Mouse (Mus musculus): ENCODE results near the gene Gm47959. TPM values are rescaled to one million over a fixed set of nuclear protein-coding genes. Genes with fewer than 3 reads are reported as not detected.

The Gm47959 gene
- not detected in 2 replicates for polyA plus RNA-seq (2015; fragmentation: Nextera tagmentation; extraction: Ambion mirVana)

DNA sequence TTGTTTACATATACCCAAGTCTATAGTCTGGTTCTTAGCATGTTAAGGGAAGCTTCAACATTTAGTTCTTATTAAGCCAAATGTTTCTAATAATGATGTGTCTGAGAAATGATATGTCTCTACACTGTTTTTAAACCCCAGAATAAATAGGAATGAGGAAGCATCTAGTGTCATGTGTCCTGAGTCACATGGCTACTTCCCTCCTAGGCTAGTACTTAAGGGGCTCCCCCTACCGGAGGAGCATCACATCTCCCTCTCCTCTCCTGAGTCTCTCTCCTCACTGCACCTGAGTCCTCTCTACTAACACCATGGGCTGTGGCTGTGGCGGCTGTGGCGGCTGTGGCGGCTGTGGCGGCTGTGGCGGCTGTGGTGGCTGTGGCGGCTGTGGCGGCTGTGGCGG is at the start of gene Gm47959:
Gene Gm47959, plus strand, starts transcription at position 243 of the 400 bp plus-strand sequence.

DNA sequence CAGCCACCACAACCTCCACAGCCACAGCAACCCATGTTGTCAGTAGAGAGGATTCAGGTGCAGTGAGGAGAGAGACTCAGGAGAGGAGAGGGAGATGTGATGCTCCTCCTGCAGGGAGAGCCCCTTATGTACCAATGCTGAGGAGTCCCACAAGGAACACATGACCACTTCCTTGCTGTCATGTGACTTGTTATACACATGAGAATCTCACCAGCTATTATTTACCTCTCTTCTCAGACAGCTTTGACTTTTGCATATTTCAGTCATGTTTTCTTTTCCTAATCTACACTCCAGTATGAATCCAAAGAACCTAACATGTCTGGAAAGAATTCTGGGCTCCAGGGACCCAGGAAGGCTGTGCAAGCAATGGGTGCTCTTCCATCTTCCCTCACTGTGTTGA is 44.4 kb upstream of the Gm47959 start, which contains the start of gene Gm7544:
Gene Gm7544, minus strand, starts transcription at position 101 of the 400 bp plus-strand sequence.

DNA sequence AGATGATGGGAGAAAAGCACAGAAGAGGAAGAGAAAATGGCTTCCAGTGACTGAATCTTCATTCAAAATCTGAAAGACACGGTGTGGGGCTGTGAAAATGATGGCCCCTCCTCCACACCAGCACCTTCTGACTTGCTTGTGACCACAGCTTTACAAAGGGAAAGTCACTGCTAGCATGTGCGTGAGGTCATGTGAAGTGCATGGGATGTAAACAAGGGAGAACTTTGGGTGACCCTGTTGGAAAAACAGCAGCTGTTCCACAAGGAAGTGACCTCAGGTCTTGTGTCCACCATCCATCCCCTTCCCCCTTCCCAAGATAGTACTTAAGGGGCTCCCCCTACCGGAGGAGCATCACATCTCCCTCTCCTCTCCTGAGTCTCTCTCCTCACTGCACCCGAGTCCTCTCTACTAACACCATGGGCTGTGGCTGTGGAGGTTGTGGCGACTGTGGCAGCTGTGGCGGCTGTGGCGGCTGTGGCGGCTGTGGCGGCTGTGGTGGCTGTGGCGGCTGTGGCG is 40.4 kb upstream of the Gm47959 start, which contains the start of gene Gm47955:
Gene Gm47955, plus strand, starts transcription at position 417 of the 516 bp plus-strand sequence.

DNA sequence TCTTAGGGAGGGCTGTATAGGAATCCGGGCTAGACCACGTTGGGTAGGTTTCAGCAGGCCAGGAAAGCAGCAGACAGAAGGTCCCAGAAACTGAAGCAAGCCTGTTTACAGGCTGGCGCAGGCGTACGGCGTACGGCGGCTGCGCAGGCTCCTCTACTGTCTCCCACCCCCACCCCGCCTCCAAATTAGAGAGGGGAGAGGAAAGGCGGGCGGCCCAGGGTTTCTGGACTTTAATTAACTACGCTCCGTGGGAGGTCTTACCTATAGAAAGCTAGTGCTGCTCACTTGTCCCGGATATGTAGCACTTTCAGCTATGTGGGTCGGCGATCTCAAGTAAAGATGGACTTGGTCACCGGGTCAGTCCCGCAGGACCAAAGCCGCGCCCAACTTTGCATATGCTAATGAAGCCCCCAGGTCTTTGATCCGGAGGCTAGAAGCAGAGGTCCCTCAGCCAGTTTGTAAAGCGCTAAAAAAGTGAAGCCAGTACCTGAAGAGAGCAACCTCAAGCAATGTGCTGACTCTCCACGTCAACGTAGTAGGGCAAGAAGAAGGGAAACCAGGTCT is 37.8 kb downstream of the Gm47959 start, which contains the start of gene Slc19a3:
Gene Slc19a3, minus strand, starts transcription at position 340 of the 564 bp plus-strand sequence.

DNA sequence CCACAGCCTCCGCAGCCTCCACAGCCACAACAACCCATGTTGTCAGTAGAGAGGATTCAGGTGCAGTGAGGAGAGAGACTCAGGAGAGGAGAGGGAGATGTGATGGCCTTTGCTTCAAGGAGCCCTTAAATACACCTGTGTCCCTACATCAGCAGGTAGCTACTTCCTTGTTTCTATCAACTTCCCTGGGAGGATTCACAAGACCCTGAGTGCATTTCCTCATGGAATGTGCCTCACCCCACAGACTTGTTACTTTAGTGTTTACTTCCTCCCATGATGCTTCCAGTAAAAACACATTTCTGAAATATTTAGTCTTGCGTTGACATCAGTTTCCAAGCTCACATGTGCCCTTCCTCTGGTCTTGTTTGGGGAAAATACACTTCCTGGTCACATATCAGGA is 42.0 kb downstream of the Gm47959 start, which contains the start of gene Krtap28-10:
Gene Krtap28-10, minus strand, starts transcription at position 101 of the 400 bp plus-strand sequence.

DNA sequence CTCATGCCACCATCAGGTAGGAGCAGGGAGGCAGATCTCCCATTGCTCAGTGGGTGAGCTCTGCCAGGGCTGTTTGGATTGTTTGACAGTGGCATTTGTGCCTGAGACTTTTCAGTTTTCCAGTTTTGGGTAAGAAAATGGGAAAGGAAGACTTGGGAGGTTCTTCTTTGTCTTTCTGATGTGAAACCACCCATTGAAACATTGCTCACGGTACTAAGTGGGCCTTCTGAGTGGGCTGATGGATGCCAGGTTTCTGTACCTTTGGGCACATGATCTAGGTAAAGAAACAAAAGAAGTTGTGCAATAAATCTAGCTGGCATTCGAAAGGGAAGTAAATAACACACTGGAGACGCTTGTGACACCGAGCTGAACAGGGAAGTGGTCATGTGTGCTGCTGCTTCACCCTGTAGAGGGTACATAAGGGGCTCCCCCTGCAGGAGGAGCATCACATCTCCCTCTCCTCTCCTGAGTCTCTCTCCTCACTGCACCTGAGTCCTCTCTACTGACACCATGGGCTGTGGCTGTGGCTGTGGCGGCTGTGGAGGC is 44.6 kb downstream of the Gm47959 start, which contains the start of gene Gm47969:
Gene Gm47969, plus strand, starts transcription at position 51 of the 546 bp plus-strand sequence.

Other genes with a start within 250 kb of the Gm47959 start
- gene Tm4sf20, start 232.1 kb upstream of the Gm47959 start, polyA plus RNA-seq (2015; fragmentation: Nextera tagmentation; extraction: Ambion mirVana): not detected in 2 replicates
- not detected in 2 replicates for gene Gm47791, start 229.3 kb upstream of the Gm47959 start, polyA plus RNA-seq (2015; fragmentation: Nextera tagmentation; extraction: Ambion mirVana)
- 22.7 and 23.4 TPM in 2 replicates for gene Agfg1, start 161.1 kb upstream of the Gm47959 start, polyA plus RNA-seq (2015; fragmentation: Nextera tagmentation; extraction: Ambion mirVana)
- not detected in 2 replicates for gene A030005L19Rik, start 87.2 kb upstream of the Gm47959 start, polyA plus RNA-seq (2015; fragmentation: Nextera tagmentation; extraction: Ambion mirVana)
- not detected in 2 replicates for gene A030014E15Rik, start 75.6 kb upstream of the Gm47959 start, polyA plus RNA-seq (2015; fragmentation: Nextera tagmentation; extraction: Ambion mirVana)
- gene Gm6217, start 69.1 kb upstream of the Gm47959 start, polyA plus RNA-seq (2015; fragmentation: Nextera tagmentation; extraction: Ambion mirVana): not detected in 2 replicates
- not detected in 2 replicates for gene A030003K21Rik, start 57.2 kb upstream of the Gm47959 start, polyA plus RNA-seq (2015; fragmentation: Nextera tagmentation; extraction: Ambion mirVana)
- not detected in 2 replicates for gene Gm7544, start 44.5 kb upstream of the Gm47959 start, polyA plus RNA-seq (2015; fragmentation: Nextera tagmentation; extraction: Ambion mirVana)
- gene Gm47955, start 40.3 kb upstream of the Gm47959 start, polyA plus RNA-seq (2015; fragmentation: Nextera tagmentation; extraction: Ambion mirVana): not detected in 2 replicates
- gene Slc19a3, start 37.9 kb downstream of the Gm47959 start, polyA plus RNA-seq (2015; fragmentation: Nextera tagmentation; extraction: Ambion mirVana): 1.3 TPM in 2 replicates
- gene Krtap28-10, start 41.9 kb downstream of the Gm47959 start, polyA plus RNA-seq (2015; fragmentation: Nextera tagmentation; extraction: Ambion mirVana): not detected in 2 replicates
- not detected in 2 replicates for gene Gm47969, start 44.4 kb downstream of the Gm47959 start, polyA plus RNA-seq (2015; fragmentation: Nextera tagmentation; extraction: Ambion mirVana)
- gene A030005K14Rik, start 58.8 kb downstream of the Gm47959 start, polyA plus RNA-seq (2015; fragmentation: Nextera tagmentation; extraction: Ambion mirVana): not detected in 2 replicates
- not detected in 2 replicates for gene Krtap28-13, start 60.4 kb downstream of the Gm47959 start, polyA plus RNA-seq (2015; fragmentation: Nextera tagmentation; extraction: Ambion mirVana)
- gene Ccl20, start 116.2 kb downstream of the Gm47959 start, polyA plus RNA-seq (2015; fragmentation: Nextera tagmentation; extraction: Ambion mirVana): not detected in 2 replicates
- gene Daw1, start 159.2 kb downstream of the Gm47959 start, polyA plus RNA-seq (2015; fragmentation: Nextera tagmentation; extraction: Ambion mirVana): 1.6 and 1.7 TPM in 2 replicates

All from neural tube, postnatal 0 days (tissue).